Mouse (Mus musculus): ENCODE data around the gene Ticrr. TPM values are rescaled to one million over a fixed set of nuclear protein-coding genes. Genes with fewer than 3 reads are reported as not detected.
A peak's percentile ranks its signal among the peaks of the same experiment; 100 is the strongest.

The Ticrr gene
- 1 to 10 TPM; 1.9 to 2.3 TPM for polyA plus RNA-seq (2017; shearing (Covaris generic))

- ATAC-seq: peak; percentile 99
Measured at GRCm38 (mm10) chr7:79659578-79660290, at the start of gene Ticrr. Gene Ticrr (plus strand): TSS chr7:79660196.

GRCm38 (mm10) chr7:79611901-79612300 lies 48.1 kb upstream of the Ticrr start:
- no peak for ATAC-seq

- ATAC-seq: peak; percentile 40
Measured at GRCm38 (mm10) chr7:79612783-79613182, 47.2 kb upstream of the Ticrr start.

GRCm38 (mm10) chr7:79613314-79613713 lies 46.7 kb upstream of the Ticrr start:
- ATAC-seq: no peak

GRCm38 (mm10) chr7:79615008-79615407 lies 45.0 kb upstream of the Ticrr start:
- no peak for ATAC-seq

- ATAC-seq: no peak
Measured at GRCm38 (mm10) chr7:79615941-79616340, 44.1 kb upstream of the Ticrr start.

- no peak for ATAC-seq
Measured at GRCm38 (mm10) chr7:79617418-79617817, 42.6 kb upstream of the Ticrr start, which contains the start of gene Rhcg. Gene Rhcg (minus strand): TSS chr7:79617657.

GRCm38 (mm10) chr7:79619493-79619892 lies 40.5 kb upstream of the Ticrr start:
- ATAC-seq: no peak

- ATAC-seq: no peak
Measured at GRCm38 (mm10) chr7:79623086-79623485, 36.9 kb upstream of the Ticrr start.

GRCm38 (mm10) chr7:79626170-79626569 lies 33.8 kb upstream of the Ticrr start:
- ATAC-seq: no peak

GRCm38 (mm10) chr7:79628271-79628913 lies 31.6 kb upstream of the Ticrr start:
- ATAC-seq: no peak

- no peak for ATAC-seq
Measured at GRCm38 (mm10) chr7:79631773-79632348, 28.1 kb upstream of the Ticrr start.

- ATAC-seq: no peak
Measured at GRCm38 (mm10) chr7:79647233-79647632, 12.8 kb upstream of the Ticrr start.

GRCm38 (mm10) chr7:79649005-79649404 lies 11.0 kb upstream of the Ticrr start:
- no peak for ATAC-seq

GRCm38 (mm10) chr7:79654185-79654584 lies 5.8 kb upstream of the Ticrr start:
- ATAC-seq: no peak

- no peak for ATAC-seq
Measured at GRCm38 (mm10) chr7:79654586-79654985, 5.4 kb upstream of the Ticrr start.

- no peak for ATAC-seq
Measured at GRCm38 (mm10) chr7:79660291-79661150, 525 bp downstream of the Ticrr start.

GRCm38 (mm10) chr7:79661253-79661890 lies 1.4 kb downstream of the Ticrr start:
- ATAC-seq: no peak

GRCm38 (mm10) chr7:79666690-79667089 lies 6.7 kb downstream of the Ticrr start:
- no peak for ATAC-seq

- ATAC-seq: no peak
Measured at GRCm38 (mm10) chr7:79670900-79671604, 11.1 kb downstream of the Ticrr start.

GRCm38 (mm10) chr7:79679186-79679585 lies 19.2 kb downstream of the Ticrr start:
- no peak for ATAC-seq

- no peak for ATAC-seq
Measured at GRCm38 (mm10) chr7:79680231-79680630, 20.2 kb downstream of the Ticrr start.
